Mouse (Mus musculus) retina, postnatal 7 days (tissue): ENCODE measurements at regions not wholly inside any gene's neighbourhood (a gene's known extent, or its start where the extent isn't known, plus 50 kb on each side); places are given as distances from the start of the nearest gene placed in this dataset.
"Not testable (repeated sequence)": the region's sequence is repeated elsewhere in the genome, so short reads cannot be mapped to it uniquely, and the experiment has no call there.

Source experiments
- DNase-seq: peaks from one replicate; pipeline ENCODE4 v3.0.0-alpha.2; 2012; ENCODE audit warnings: low read depth, low spot score

- no peak for DNase-seq
Observed at GRCm38 (mm10) chr16:29742497-29743230, 163.5 kb downstream of the Opa1 start.

- DNase-seq = no peak
Observed at GRCm38 (mm10) chr16:29745486-29745885, 166.4 kb downstream of the Opa1 start.

- no peak for DNase-seq
Observed at GRCm38 (mm10) chr16:29746245-29746644, 167.1 kb downstream of the Opa1 start.

- no peak for DNase-seq
Observed at GRCm38 (mm10) chr16:29749167-29749566, 170.0 kb downstream of the Opa1 start.

GRCm38 (mm10) chr16:29754579-29755199 is 175.6 kb downstream of the Opa1 start:
- DNase-seq = no peak

- no peak for DNase-seq
Observed at GRCm38 (mm10) chr16:29758246-29758645, 179.1 kb downstream of the Opa1 start.

- no peak for DNase-seq
Observed at GRCm38 (mm10) chr16:29759416-29759815, 180.3 kb downstream of the Opa1 start.

- DNase-seq = no peak
Observed at GRCm38 (mm10) chr16:29760627-29761026, 181.5 kb downstream of the Opa1 start.

- DNase-seq = peak; percentile 14
Observed at GRCm38 (mm10) chr16:29761779-29762277, 182.7 kb downstream of the Opa1 start.

- no peak for DNase-seq
Observed at GRCm38 (mm10) chr16:29764376-29764775, 185.2 kb downstream of the Opa1 start.

- DNase-seq = not testable (repeated sequence)
Observed at GRCm38 (mm10) chr16:29765801-29766200, 186.7 kb downstream of the Opa1 start.

GRCm38 (mm10) chr16:29771320-29771719 is 192.2 kb downstream of the Opa1 start:
- DNase-seq = no peak

GRCm38 (mm10) chr16:29771728-29772608 is 192.8 kb downstream of the Opa1 start:
- DNase-seq = no peak

- no peak for DNase-seq
Observed at GRCm38 (mm10) chr16:29772609-29772988, 193.5 kb downstream of the Opa1 start.

- DNase-seq = no peak
Observed at GRCm38 (mm10) chr16:29773056-29773455, 193.9 kb downstream of the Opa1 start.

GRCm38 (mm10) chr16:29774949-29775348 is 195.8 kb downstream of the Opa1 start:
- DNase-seq = no peak

- DNase-seq = no peak
Observed at GRCm38 (mm10) chr16:29775879-29776278, 196.7 kb downstream of the Opa1 start.

GRCm38 (mm10) chr16:29782441-29782840 is 203.3 kb downstream of the Opa1 start:
- DNase-seq = no peak

- DNase-seq = no peak
Observed at GRCm38 (mm10) chr16:29785114-29785513, 206.0 kb downstream of the Opa1 start.

- DNase-seq = no peak
Observed at GRCm38 (mm10) chr16:29786540-29786939, 207.4 kb downstream of the Opa1 start.

- no peak for DNase-seq
Observed at GRCm38 (mm10) chr16:29787633-29788511, 208.7 kb downstream of the Opa1 start.
